Comparison of ENCODE assay signal across 27 mouse cellular contexts in genomic region chr6:5365845-5366244, GRCm38 (mm10). TPM values are rescaled to one million over a fixed set of nuclear protein-coding genes. Genes with fewer than 3 reads are reported as not detected.
"Had no signal": no experiment of that assay in that cellular context is flagged by ENCODE, and none has a peak within 500 bp of the region (broad histone marks: within the 10 kb centered on the region; RNA-seq: fewer than 3 reads in every experiment).

No protein-coding gene starts in this region.

- H3K4me1 ChIP-seq: heart, embryonic 13.5 days; heart, embryonic 15.5 days; hindbrain, embryonic 12.5 days; intestine, embryonic 15.5 days; limb, embryonic 13.5 days; limb, embryonic 15.5 days had no signal

- DNase-seq: gastrocnemius, adult 2 months; gastrocnemius, postnatal 10 days; gastrocnemius, postnatal 25 days; heart, adult 2 months; heart, postnatal 4 days; kidney, adult 18-20 months; kidney, adult 8-10 months; kidney, postnatal 10 days; kidney, postnatal 25 days; layer of hippocampus, adult 9-11 months; layer of hippocampus, postnatal 36 days; left cerebral cortex, postnatal 4 days had no signal

- H3K4me3 ChIP-seq: gastrocnemius, adult 2 months; heart, adult 2 months; heart, embryonic 13.5 days; heart, embryonic 15.5 days; hindbrain, embryonic 10.5 days; hindbrain, embryonic 12.5 days; intestine, embryonic 15.5 days; limb, embryonic 13.5 days; limb, embryonic 15.5 days; liver, embryonic 12.5 days had no signal

- H3K27me3 ChIP-seq: heart, embryonic 13.5 days; heart, embryonic 15.5 days; hindbrain, embryonic 12.5 days; intestine, embryonic 15.5 days; limb, embryonic 13.5 days; limb, embryonic 15.5 days; liver, embryonic 12.5 days had no signal

- H3K9ac ChIP-seq: heart, embryonic 13.5 days; heart, embryonic 15.5 days; hindbrain, embryonic 12.5 days; hindbrain, embryonic 14.5 days; intestine, embryonic 15.5 days; limb, embryonic 13.5 days; limb, embryonic 15.5 days; liver, embryonic 12.5 days; liver, embryonic 14.5 days had no signal

- H3K36me3 ChIP-seq: heart, embryonic 13.5 days; heart, embryonic 15.5 days; hindbrain, embryonic 10.5 days; hindbrain, embryonic 12.5 days; intestine, embryonic 15.5 days; limb, embryonic 13.5 days; limb, embryonic 15.5 days; liver, embryonic 12.5 days had no signal

- H3K4me2 ChIP-seq: heart, embryonic 11.5 days; heart, embryonic 13.5 days; heart, embryonic 15.5 days; hindbrain, embryonic 12.5 days; hindbrain, embryonic 14.5 days; intestine, embryonic 15.5 days; limb, embryonic 13.5 days; limb, embryonic 15.5 days; liver, embryonic 12.5 days had no signal

- ATAC-seq: hindbrain, embryonic 16.5 days; inflammation-experienced regulatory T-cells, adult 6 months; intestine, embryonic 15.5 days; intestine, postnatal 0 days; liver, embryonic 12.5 days had no signal

- H3K27ac ChIP-seq: gastrocnemius, adult 2 months; heart, adult 2 months; heart, embryonic 13.5 days; heart, embryonic 15.5 days; hindbrain, embryonic 10.5 days; hindbrain, embryonic 12.5 days; hindbrain, embryonic 14.5 days; intestine, embryonic 15.5 days; limb, embryonic 13.5 days; limb, embryonic 15.5 days; liver, embryonic 12.5 days; liver, embryonic 14.5 days had no signal

- H3K9me3 ChIP-seq: heart, embryonic 13.5 days; heart, embryonic 15.5 days; hindbrain, embryonic 10.5 days; hindbrain, embryonic 12.5 days; intestine, embryonic 15.5 days; limb, embryonic 13.5 days; limb, embryonic 15.5 days; liver, embryonic 12.5 days had no signal

RNA-seq across cellular contexts. Expression of gene Asb4, which starts 17.3 kb away (rescaled TPM):
- total RNA-seq: granulocyte monocyte progenitor cell, adult 5-6 weeks had no signal
